Mouse (Mus musculus) myocyte (in vitro differentiated cells): ENCODE measurements around the gene Ambp.

Source experiments
- E2F4 ChIP-seq: IDR thresholded peaks from one replicate; pipeline ENCODE4 v1.6.1; 2011; ENCODE audit warnings: mild to moderate bottlenecking, control low read depth, moderate library complexity; ENCODE audit not compliant: insufficient read depth
- MAX ChIP-seq: IDR thresholded peaks from one replicate; pipeline ENCODE4 v1.6.1; 2011; ENCODE audit warnings: low read depth, mild to moderate bottlenecking, control low read depth
- MYOG ChIP-seq, 3 experiments: IDR thresholded peaks; one replicate each; pipeline ENCODE4 v1.6.1; 2011; ENCODE audit warnings: control low read depth in 2 of 3, low read depth in 2 of 3, mild to moderate bottlenecking in 2 of 3; ENCODE audit not compliant: insufficient read length in 2 of 3, control insufficient read depth in 1 of 3, insufficient read depth in 1 of 3
- POLR2A ChIP-seq: IDR thresholded peaks from one replicate; pipeline ENCODE4 v1.6.1; 2011; ENCODE audit warnings: low read depth, mild to moderate bottlenecking, control low read depth, moderate library complexity; ENCODE audit not compliant: insufficient read length
- TCF12 ChIP-seq: IDR thresholded peaks from one replicate; pipeline ENCODE4 v1.6.1; 2011; ENCODE audit warnings: mild to moderate bottlenecking, control low read depth; ENCODE audit not compliant: poor library complexity, insufficient read depth, severe bottlenecking
- TCF3 ChIP-seq: IDR thresholded peaks from one replicate; pipeline ENCODE4 v1.6.1; 2011; ENCODE audit warnings: low read depth, control low read depth; ENCODE audit not compliant: insufficient read length
- USF1 ChIP-seq: IDR thresholded peaks from one replicate; pipeline ENCODE4 v1.6.1; 2011; ENCODE audit warnings: low read depth, mild to moderate bottlenecking, control low read depth, moderate library complexity

DNA sequence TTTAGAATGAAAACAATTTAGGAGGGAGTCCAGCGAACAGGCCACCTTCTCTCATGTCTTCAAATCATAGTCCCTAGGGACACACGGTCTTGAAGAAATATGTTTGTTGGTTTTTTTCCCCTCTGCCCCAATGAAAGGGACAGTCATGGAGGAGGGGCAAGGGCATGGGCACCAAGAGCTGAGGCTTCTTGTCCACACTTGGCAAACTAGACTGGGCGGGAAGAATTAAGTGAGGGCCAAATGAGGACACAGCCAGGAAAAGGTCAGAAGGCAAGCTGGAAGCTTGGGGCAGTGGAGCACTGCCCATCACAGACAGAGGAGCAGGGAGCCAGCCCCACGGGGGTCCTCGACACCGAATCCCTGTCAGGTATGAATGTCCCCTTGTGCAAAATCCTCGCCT lies 49.3 kb upstream of the Ambp start:
- TF ChIP-seq TCF3 (no peak), TCF12 (no peak), POLR2A (no peak), USF1 (no peak), E2F4 (no peak), MAX (no peak), MYOG (IDR thresholded peaks at IDR 0.05; ENCODE audit: control insufficient read depth in 1 of 3, insufficient read depth in 1 of 3, insufficient read length in 2 of 3, low read depth in 2 of 3) (no peak)
